Mouse (Mus musculus) embryonic facial prominence, embryonic 15.5 days (tissue): ENCODE results near the gene Tbcd. TPM values are rescaled to one million over a fixed set of nuclear protein-coding genes. Genes with fewer than 3 reads are reported as not detected.
A peak's percentile ranks its signal among the peaks of the same experiment; 100 is the strongest.

Experiments
- ATAC-seq: fragments of 200-750 bp; cut with Nextera tagmentation; 2 replicates; pipeline ENCODE4 v1.8.0; 2017; ENCODE audit warnings: low read depth, moderate TSS enrichment; ENCODE audit not compliant: insufficient number of reproducible peaks, low FRiP score, low TSS enrichment
- H3K27ac ChIP-seq: fragments of 300-500 bp; sonication (generic); replicated peaks from 2 replicates; pipeline ENCODE4 v1.5.1; 2015; ENCODE audit warnings: mild to moderate bottlenecking, inconsistent platforms
- H3K27me3 ChIP-seq: fragments of 300-500 bp; sonication (generic); 2 replicates; pipeline ENCODE4 v1.6.1; 2015; ENCODE audit warnings: inconsistent platforms
- H3K36me3 ChIP-seq: fragments of 300-500 bp; sonication (generic); 2 replicates; pipeline ENCODE4 v1.6.1; 2015; ENCODE audit warnings: mild to moderate bottlenecking, inconsistent platforms
- H3K4me1 ChIP-seq: fragments of 300-500 bp; sonication (generic); 2 replicates; pipeline ENCODE4 v1.6.1; 2015; ENCODE audit warnings: inconsistent platforms
- H3K4me2 ChIP-seq: fragments of 300-500 bp; sonication (generic); replicated peaks from 2 replicates; pipeline ENCODE4 v1.6.1; 2015; ENCODE audit warnings: mild to moderate bottlenecking, inconsistent platforms
- H3K4me3 ChIP-seq: fragments of 300-500 bp; sonication (generic); replicated peaks from 2 replicates; pipeline ENCODE4 v1.5.1; 2015; ENCODE audit warnings: mild to moderate bottlenecking, inconsistent platforms
- H3K9ac ChIP-seq: fragments of 300-500 bp; sonication (generic); 2 replicates; pipeline ENCODE4 v1.6.1; 2015; ENCODE audit warnings: inconsistent platforms
- H3K9me3 ChIP-seq: fragments of 300-500 bp; sonication (generic); replicated peaks from 2 replicates; pipeline ENCODE4 v1.6.1; 2016; ENCODE audit warnings: inconsistent platforms
- WGBS: fragments of 180-500 bp; shearing (Covaris S2); methylation state at CpG from one replicate; pipeline ENCODE4 v1.1.7; 2015; 5-methylcytosine and 5-hydroxymethylcytosine counted together
- polyA plus RNA-seq: library from polyadenylated mRNA; unstranded; fragments of >200 nt; fragmentation: Nextera tagmentation; extraction: Ambion mirVana; gene quantifications from 2 replicates; pipeline ENCODE4 v1.2.1, GENCODE M21; 2015

The Tbcd gene
- polyA plus RNA-seq, 1 experiment from 2014 or later = 42.9 TPM

- Histone ChIP-seq H3K27ac (no peak overlapping the region), H3K4me3 (no peak overlapping the region), H3K27me3 (no peaks in the 10 kb centered on the region), H3K4me2 (no peak overlapping the region), H3K9me3 (no peaks in the 10 kb centered on the region), H3K9ac (no peak overlapping the region), H3K36me3 (no peaks in the 10 kb centered on the region), H3K4me1 (peaks cover 36% of the 10 kb centered on the region)
- WGBS = 81% methylated on average over 7 of the region's 7 CpGs
- no peak for ATAC-seq
Observed at GRCm38 (mm10) chr11:121552846-121553457, 101.2 kb downstream of the Tbcd start.

GRCm38 (mm10) chr11:121553458-121553857 is 101.7 kb downstream of the Tbcd start:
- H3K36me3 ChIP-seq = no peaks in the 10 kb centered on the region
- H3K4me2 ChIP-seq = no peak overlapping the region
- no peak overlapping the region for H3K9ac ChIP-seq
- no peaks in the 10 kb centered on the region for H3K9me3 ChIP-seq
- WGBS = 83% methylated on average over 3 of the region's 3 CpGs
- no peak for ATAC-seq
- H3K27me3 ChIP-seq = no peaks in the 10 kb centered on the region
- H3K27ac ChIP-seq = no peak overlapping the region
- no peak overlapping the region for H3K4me3 ChIP-seq
- H3K4me1 ChIP-seq = peaks cover 36% of the 10 kb centered on the region

GRCm38 (mm10) chr11:121556727-121557126 is 105.0 kb downstream of the Tbcd start:
- Histone ChIP-seq H3K27me3 (no peaks in the 10 kb centered on the region), H3K27ac (0 out of 2 replicates have a peak overlapping the region, but pooled peaks have one; percentile 3), H3K9me3 (no peaks in the 10 kb centered on the region), H3K4me2 (no peak overlapping the region), H3K4me1 (peaks cover 9% of the 10 kb centered on the region), H3K36me3 (no peaks in the 10 kb centered on the region), H3K9ac (no peak overlapping the region), H3K4me3 (no peak overlapping the region)
- ATAC-seq = no peak
- WGBS = 56% methylated on average over 1 of the region's 1 CpGs

DNA sequence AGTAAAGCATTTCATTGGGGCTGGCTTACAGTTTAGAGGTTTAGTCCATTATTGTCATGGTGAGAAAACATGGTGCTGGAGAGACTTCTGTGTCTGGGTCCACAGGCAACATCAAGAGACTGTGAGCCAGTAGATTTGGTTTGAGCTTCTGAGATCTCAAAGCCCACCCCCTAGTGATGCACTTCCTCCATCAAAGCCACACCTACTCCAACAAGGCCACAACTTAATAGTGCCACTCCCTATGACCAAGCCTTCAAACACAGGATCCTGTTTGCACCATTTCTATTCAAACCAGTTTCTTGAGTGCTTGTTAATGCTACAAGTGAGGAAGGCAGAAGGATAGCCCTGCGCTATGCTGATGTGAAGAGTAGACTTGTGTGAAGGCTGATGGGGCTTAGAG is 106.2 kb downstream of the Tbcd start:
- no peak overlapping the region for H3K4me2 ChIP-seq
- no peaks in the 10 kb centered on the region for H3K36me3 ChIP-seq
- no peak overlapping the region for H3K27ac ChIP-seq
- no peaks in the 10 kb centered on the region for H3K9me3 ChIP-seq
- no peaks in the 10 kb centered on the region for H3K27me3 ChIP-seq
- H3K9ac ChIP-seq = no peak overlapping the region
- 100% methylated on average over 1 of the region's 1 CpGs for WGBS
- no peak overlapping the region for H3K4me3 ChIP-seq
- ATAC-seq = no peak
- peaks cover 1% of the 10 kb centered on the region; the same call in 1 of the 2 replicates for H3K4me1 ChIP-seq

- H3K9ac ChIP-seq = no peak overlapping the region
Observed at GRCm38 (mm10) chr11:121558522-121558921, 106.8 kb downstream of the Tbcd start.

DNA sequence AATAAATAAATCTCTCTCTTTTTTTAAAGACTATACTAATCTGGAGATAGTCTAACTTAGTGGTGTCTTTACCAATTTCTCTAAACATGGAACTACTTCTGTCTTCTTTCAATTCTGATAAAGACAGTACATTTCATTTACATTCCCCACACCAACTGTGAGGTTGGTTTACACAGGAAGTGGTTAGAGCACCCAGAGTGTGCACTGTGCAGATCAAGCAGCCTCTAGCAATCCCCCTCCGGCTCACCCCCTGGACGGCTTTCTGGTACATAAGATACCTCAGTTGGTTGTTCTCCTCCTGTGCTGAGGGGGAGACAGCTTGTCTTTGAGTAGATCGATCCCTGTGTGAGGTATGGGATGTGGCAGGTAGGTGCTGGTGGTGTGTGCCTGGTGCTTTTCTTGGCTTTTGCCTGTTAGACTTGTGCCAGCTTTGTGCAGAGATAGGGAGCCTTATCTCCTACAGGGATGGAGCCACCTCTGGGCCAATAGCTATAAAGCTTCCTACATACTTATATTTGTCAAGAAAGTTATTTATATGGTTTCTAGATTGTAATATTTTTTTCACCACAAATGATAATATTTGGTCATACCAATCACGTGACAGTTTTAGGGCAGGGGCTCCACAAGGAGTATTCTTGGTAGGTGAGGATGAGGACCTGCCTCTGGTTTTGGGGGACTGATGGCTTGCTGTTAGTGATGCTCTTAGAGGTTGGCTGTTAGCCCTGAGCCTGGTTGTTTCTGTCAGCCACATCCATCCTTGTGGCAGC is 108.0 kb downstream of the Tbcd start:
- Histone ChIP-seq H3K4me2 (no peak overlapping the region), H3K4me3 (no peak overlapping the region), H3K27ac (no peak overlapping the region), H3K9me3 (no peaks in the 10 kb centered on the region), H3K9ac (no peak overlapping the region), H3K27me3 (no peaks in the 10 kb centered on the region), H3K36me3 (0 out of 2 replicates have a peak, but pooled peaks cover 5% of the 10 kb centered on the region), H3K4me1 (no peaks in the 10 kb centered on the region)
- ATAC-seq = no peak
- WGBS = 80% methylated on average over 4 of the region's 4 CpGs

More at GRCm38 (mm10) chr11:121558522-121558921, 106.8 kb downstream of the Tbcd start:
- no peaks in the 10 kb centered on the region for H3K4me1 ChIP-seq
- H3K27ac ChIP-seq = no peak overlapping the region
- no peaks in the 10 kb centered on the region for H3K9me3 ChIP-seq
- 85% methylated on average over 3 of the region's 3 CpGs for WGBS
- no peak overlapping the region for H3K4me3 ChIP-seq
- no peak overlapping the region for H3K4me2 ChIP-seq
- H3K27me3 ChIP-seq = no peaks in the 10 kb centered on the region
- no peaks in the 10 kb centered on the region for H3K36me3 ChIP-seq
- ATAC-seq = no peak

DNA sequence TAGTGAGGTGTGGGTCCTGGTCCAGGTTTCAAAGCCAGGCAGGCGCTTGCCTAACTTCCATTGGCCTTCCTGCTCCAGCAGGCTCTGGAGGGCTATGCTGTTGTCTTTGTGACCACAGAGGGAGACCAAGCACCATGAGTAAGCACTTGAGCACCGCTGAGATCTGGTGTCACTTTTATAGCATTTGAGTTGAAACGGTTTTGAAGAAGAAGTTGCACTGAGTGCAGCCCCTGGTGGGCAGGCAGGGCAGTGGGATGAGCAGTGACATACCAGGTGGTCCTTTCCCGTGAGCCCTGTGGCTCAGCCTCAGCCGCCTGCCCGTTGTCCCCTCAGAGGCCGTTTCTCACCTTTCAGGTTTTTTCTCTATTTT is 108.5 kb downstream of the Tbcd start:
- H3K4me2 ChIP-seq = no peak overlapping the region
- H3K4me1 ChIP-seq = no peaks in the 10 kb centered on the region
- H3K27me3 ChIP-seq = no peaks in the 10 kb centered on the region
- no peak overlapping the region for H3K27ac ChIP-seq
- no peak overlapping the region for H3K9ac ChIP-seq
- no peaks in the 10 kb centered on the region for H3K9me3 ChIP-seq
- WGBS = 78% methylated on average over 7 of the region's 7 CpGs
- H3K36me3 ChIP-seq = 0 out of 2 replicates have a peak, but pooled peaks cover 5% of the 10 kb centered on the region
- no peak overlapping the region for H3K4me3 ChIP-seq
- ATAC-seq = no peak

DNA sequence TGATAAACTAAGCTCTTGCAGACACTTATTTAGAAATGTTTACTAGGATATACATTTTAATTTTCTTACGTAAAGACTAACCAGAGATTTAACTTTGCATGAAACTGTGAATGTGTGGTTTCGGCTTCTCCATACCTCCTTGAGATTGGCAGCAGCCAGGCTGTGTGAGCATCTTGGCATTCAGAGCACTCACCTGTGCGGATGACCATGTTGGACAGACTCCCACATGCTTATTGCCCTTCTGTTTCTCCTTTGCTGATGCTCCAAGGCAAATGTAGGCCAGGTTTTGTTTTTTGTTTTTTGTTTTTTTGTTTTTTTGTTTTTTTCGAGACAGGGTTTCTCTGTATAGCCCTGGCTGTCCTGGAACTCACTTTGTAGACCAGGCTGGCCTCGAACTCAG is 111.6 kb downstream of the Tbcd start:
- 90% methylated on average over 5 of the region's 5 CpGs for WGBS

GRCm38 (mm10) chr11:121564265-121564664 is 112.5 kb downstream of the Tbcd start:
- H3K27ac ChIP-seq = no peak overlapping the region
- no peaks in the 10 kb centered on the region for H3K9me3 ChIP-seq
- H3K4me3 ChIP-seq = no peak overlapping the region
- H3K27me3 ChIP-seq = no peaks in the 10 kb centered on the region
- no peak for ATAC-seq
- H3K4me1 ChIP-seq = no peaks in the 10 kb centered on the region
- H3K9ac ChIP-seq = no peak overlapping the region
- 82% methylated on average over 4 of the region's 4 CpGs for WGBS
- H3K36me3 ChIP-seq = 0 out of 2 replicates have a peak, but pooled peaks cover 5% of the 10 kb centered on the region
- no peak overlapping the region for H3K4me2 ChIP-seq

More for the DNA sequence above, 111.6 kb downstream of the Tbcd start:
- Histone ChIP-seq H3K27me3 (no peaks in the 10 kb centered on the region), H3K4me2 (no peak overlapping the region), H3K36me3 (0 out of 2 replicates have a peak, but pooled peaks cover 5% of the 10 kb centered on the region), H3K9ac (no peak overlapping the region), H3K4me3 (no peak overlapping the region), H3K27ac (no peak overlapping the region), H3K4me1 (no peaks in the 10 kb centered on the region), H3K9me3 (no peaks in the 10 kb centered on the region)
- no peak for ATAC-seq

DNA sequence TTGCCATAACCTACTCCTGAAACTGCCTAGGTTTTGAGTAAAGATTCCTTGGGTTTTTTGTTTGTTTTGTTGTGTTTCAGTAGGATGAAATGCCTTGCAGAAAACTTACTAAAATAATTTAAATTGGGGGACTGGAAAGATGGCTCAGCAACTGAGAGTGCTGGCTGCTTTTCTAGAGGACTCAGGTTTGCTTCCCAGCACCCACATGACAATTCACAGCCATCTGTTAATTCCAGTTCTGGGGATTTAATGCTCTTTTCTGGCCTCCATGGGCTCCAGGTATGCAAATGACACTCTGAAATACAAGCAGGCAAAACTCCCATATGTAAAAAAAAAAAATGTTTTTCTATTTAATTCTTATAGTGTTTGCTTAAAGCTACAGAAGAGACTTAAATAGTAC is 130.1 kb downstream of the Tbcd start:
- Histone ChIP-seq H3K4me2 (no peak overlapping the region), H3K9me3 (no peaks in the 10 kb centered on the region), H3K27ac (no peak overlapping the region), H3K4me1 (no peaks in the 10 kb centered on the region), H3K27me3 (no peaks in the 10 kb centered on the region), H3K4me3 (no peak overlapping the region), H3K36me3 (peaks cover 7% of the 10 kb centered on the region), H3K9ac (no peak overlapping the region)
- ATAC-seq = no peak

DNA sequence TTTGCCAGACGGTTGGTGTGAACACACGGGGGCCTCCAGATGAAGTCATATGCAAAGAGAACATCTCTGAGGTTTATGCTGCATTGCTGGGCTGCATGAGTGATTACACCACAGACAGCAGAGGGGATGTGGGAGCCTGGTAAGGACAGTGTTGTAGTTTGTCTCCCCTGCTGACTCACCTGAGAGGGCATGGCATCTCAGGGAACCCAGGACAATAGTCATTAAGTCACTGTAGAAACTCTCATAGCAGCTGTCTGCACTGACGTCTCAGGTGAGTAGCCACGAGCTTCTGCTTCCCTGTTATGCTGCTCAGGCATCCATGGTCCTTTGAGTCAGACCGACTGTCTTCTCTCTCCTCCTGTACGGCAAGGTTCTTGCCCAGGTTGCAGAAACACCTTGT is 145.5 kb downstream of the Tbcd start:
- no peak overlapping the region for H3K9ac ChIP-seq
- H3K4me1 ChIP-seq = 0 out of 2 replicates have a peak, but pooled peaks cover 10% of the 10 kb centered on the region
- peaks cover 43% of the 10 kb centered on the region for H3K36me3 ChIP-seq
- no peak overlapping the region for H3K4me2 ChIP-seq
- WGBS = 71% methylated on average over 6 of the region's 6 CpGs
- ATAC-seq = no peak
- H3K9me3 ChIP-seq = no peaks in the 10 kb centered on the region
- H3K27me3 ChIP-seq = no peaks in the 10 kb centered on the region
- no peak overlapping the region for H3K27ac ChIP-seq
- no peak overlapping the region for H3K4me3 ChIP-seq
